10 mouse cellular contexts compared by ENCODE assay signal in genomic region chr6:145515859-145516581, GRCm38 (mm10).
DNase-seq lines count a peak whose midpoint lies in the region; ATAC-seq lines count a peak whose summit lies in the region.
"Had no signal": no experiment of that assay in that cellular context is flagged by ENCODE, and none has a peak within 500 bp of the region (broad histone marks: within the 10 kb centered on the region; RNA-seq: fewer than 3 reads in every experiment).

No protein-coding gene starts in this region.

- DNase-seq in lung, postnatal 25 days (ENCODE audit: low spot score): no peak
- DNase-seq in heart, postnatal 10 days: peak; percentile 57 to 59
- DNase-seq in retina, postnatal 1 day: peak; percentile 18
- DNase-seq in cerebellum, adult 11 months: no peak
- no peak for DNase-seq in layer of hippocampus, adult 8-10 months (ENCODE audit: low spot score in 2 of 2)

- H3K9ac ChIP-seq in lung, embryonic 15.5 days: no peak overlapping the region
- no peak overlapping the region for H3K9ac ChIP-seq in limb, embryonic 13.5 days

- peak; percentile 77; the same call in 1 of the 2 replicates for ATAC-seq in lung, embryonic 15.5 days (ENCODE audit: borderline replicate concordance, extremely low read depth, low FRiP score, low TSS enrichment)
- ATAC-seq in limb, embryonic 13.5 days (ENCODE audit: low FRiP score, low read depth): peak; percentile 93
- ATAC-seq in erythroid progenitor cell, adult 5-6 weeks (replicated peaks; ENCODE audit: low FRiP score, poor library complexity, severe bottlenecking): no peak

- WGBS in lung, embryonic 15.5 days: 57% methylated on average over 10 of the region's 10 CpGs
- WGBS in limb, embryonic 13.5 days: 20% methylated on average over 10 of the region's 10 CpGs

- no peak overlapping the region for H3K27ac ChIP-seq in lung, embryonic 15.5 days
- peak overlapping the region; percentile 48; the same call in 1 of the 2 replicates for H3K27ac ChIP-seq in limb, embryonic 13.5 days
- H3K27ac ChIP-seq: layer of hippocampus, adult 2 months had no signal

- peaks cover 5% of the 10 kb centered on the region; the same call in 1 of the 2 replicates for H3K4me1 ChIP-seq in lung, embryonic 15.5 days
- H3K4me1 ChIP-seq in limb, embryonic 13.5 days: peaks cover 18% of the 10 kb centered on the region

- H3K4me3 ChIP-seq in lung, embryonic 15.5 days: no peak overlapping the region
- no peak overlapping the region for H3K4me3 ChIP-seq in limb, embryonic 13.5 days
- H3K4me3 ChIP-seq: layer of hippocampus, adult 2 months had no signal

- H3K4me2 ChIP-seq in lung, embryonic 15.5 days: no peak overlapping the region
- no peak overlapping the region for H3K4me2 ChIP-seq in limb, embryonic 13.5 days (replicated peaks)

- intact Hi-C loops in heart, postnatal 10 days (cut with DNase I): no loop called here

- H3K36me3 ChIP-seq in lung, embryonic 15.5 days: no peaks in the 10 kb centered on the region
- no peaks in the 10 kb centered on the region for H3K36me3 ChIP-seq in limb, embryonic 13.5 days
- H3K36me3 ChIP-seq: G1E had no signal

- H3K9me3 ChIP-seq in lung, embryonic 15.5 days: no peaks in the 10 kb centered on the region
- H3K9me3 ChIP-seq in limb, embryonic 13.5 days: 0 out of 2 replicates have a peak, but pooled peaks cover 4% of the 10 kb centered on the region

- H3K27me3 ChIP-seq in lung, embryonic 15.5 days: no peaks in the 10 kb centered on the region
- no peaks in the 10 kb centered on the region for H3K27me3 ChIP-seq in limb, embryonic 13.5 days

Comparison
In these comparisons a context has a peak if more than half of its experiments do, and no peak if none do; other contexts are left out.
1. DNase-seq: peak in heart, postnatal 10 days (2 of 2) and retina, postnatal 1 day (single experiment); none in lung, postnatal 25 days (single experiment), cerebellum, adult 11 months (single experiment) and layer of hippocampus, adult 8-10 months (0 of 2).